Mouse (Mus musculus): ENCODE measurements around the gene Igll1. TPM values are rescaled to one million over a fixed set of nuclear protein-coding genes. Genes with fewer than 3 reads are reported as not detected.
"Not testable (repeated sequence)": the region's sequence is repeated elsewhere in the genome, so short reads cannot be mapped to it uniquely, and the experiment has no call there.

Igll1 gene
- polyA plus RNA-seq, 1 experiment from 2014 or later, result not detected

DNA sequence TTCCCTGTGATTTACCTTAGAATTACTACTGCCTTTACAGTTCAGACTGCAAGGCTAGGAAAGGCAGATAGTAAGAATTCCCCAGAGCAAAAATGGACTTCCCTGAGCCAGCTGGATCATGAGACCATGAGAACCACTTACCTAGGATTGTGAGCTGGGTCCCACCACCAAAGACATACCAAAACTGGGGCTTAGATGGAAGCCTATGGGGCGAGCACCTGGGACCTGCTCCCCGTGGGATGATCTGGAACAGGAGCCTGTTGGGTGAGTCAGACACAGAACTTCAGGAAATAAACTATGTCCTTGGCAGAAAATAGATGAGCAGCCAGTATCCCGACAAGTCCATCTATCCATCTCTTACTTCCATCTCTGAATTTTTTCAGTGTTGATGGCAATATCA, 1.5 kb downstream of the Igll1 start:
- ATAC-seq (replicated peaks; ENCODE audit: insufficient number of reproducible peaks, low FRiP score, low TSS enrichment), result no peak
- no peaks in the 10 kb centered on the region for H3K27me3 ChIP-seq (ENCODE audit: control insufficient read depth, insufficient read depth, low read length)
- 64% methylated on average over 3 of the region's 3 CpGs for whole genome bisulfite sequencing (ENCODE audit: insufficient replicate concordance)
- no peaks in the 10 kb centered on the region for H3K36me3 ChIP-seq (ENCODE audit: control insufficient read depth, insufficient read depth, low read length)
- H3K4me2 ChIP-seq, result no peak overlapping the region
- H3K4me3 ChIP-seq (ENCODE audit: low read depth, low read length), result no peak overlapping the region
- no peaks in the 10 kb centered on the region for H3K4me1 ChIP-seq (ENCODE audit: control insufficient read depth, insufficient read depth, low read length)
- no peak overlapping the region for H3K27ac ChIP-seq (ENCODE audit: low read depth, low read length)
- H3K9ac ChIP-seq (ENCODE audit: low read depth, low read length), result no peak overlapping the region
- no peaks in the 10 kb centered on the region for H3K9me3 ChIP-seq (replicated peaks; ENCODE audit: control insufficient read depth, low read length)

GRCm38 (mm10) chr16:16856731-16857476, 6.9 kb downstream of the Igll1 start:
- Histone ChIP-seq H3K4me1 (ENCODE audit: control insufficient read depth, insufficient read depth, low read length) (no peaks in the 10 kb centered on the region), H3K9ac (ENCODE audit: low read depth, low read length) (no peak overlapping the region), H3K4me3 (ENCODE audit: low read depth, low read length) (no peak overlapping the region), H3K27me3 (ENCODE audit: control insufficient read depth, insufficient read depth, low read length) (no peaks in the 10 kb centered on the region), H3K9me3 (replicated peaks; ENCODE audit: control insufficient read depth, low read length) (no peaks in the 10 kb centered on the region), H3K4me2 (no peak overlapping the region), H3K27ac (ENCODE audit: low read depth, low read length) (no peak overlapping the region), H3K36me3 (ENCODE audit: control insufficient read depth, insufficient read depth, low read length) (no peaks in the 10 kb centered on the region)
- 65% methylated on average over 13 of the region's 13 CpGs for WGBS (ENCODE audit: insufficient replicate concordance)
- ATAC-seq (replicated peaks; ENCODE audit: insufficient number of reproducible peaks, low FRiP score, low TSS enrichment), result no peak

- H3K36me3 ChIP-seq (ENCODE audit: control insufficient read depth, insufficient read depth, low read length); H3K27me3 ChIP-seq (ENCODE audit: control insufficient read depth, insufficient read depth, low read length); ATAC-seq (replicated peaks; ENCODE audit: insufficient number of reproducible peaks, low FRiP score, low TSS enrichment); H3K9me3 ChIP-seq (replicated peaks; ENCODE audit: control insufficient read depth, low read length); H3K4me3 ChIP-seq (ENCODE audit: low read depth, low read length); H3K27ac ChIP-seq (ENCODE audit: low read depth, low read length); H3K9ac ChIP-seq (ENCODE audit: low read depth, low read length); H3K4me1 ChIP-seq (ENCODE audit: control insufficient read depth, insufficient read depth, low read length); H3K4me2 ChIP-seq: not testable (repeated sequence)
- WGBS (ENCODE audit: insufficient replicate concordance), result 80% methylated on average over 9 of the region's 9 CpGs
Observed at GRCm38 (mm10) chr16:16856054-16856453, 7.7 kb downstream of the Igll1 start.

DNA sequence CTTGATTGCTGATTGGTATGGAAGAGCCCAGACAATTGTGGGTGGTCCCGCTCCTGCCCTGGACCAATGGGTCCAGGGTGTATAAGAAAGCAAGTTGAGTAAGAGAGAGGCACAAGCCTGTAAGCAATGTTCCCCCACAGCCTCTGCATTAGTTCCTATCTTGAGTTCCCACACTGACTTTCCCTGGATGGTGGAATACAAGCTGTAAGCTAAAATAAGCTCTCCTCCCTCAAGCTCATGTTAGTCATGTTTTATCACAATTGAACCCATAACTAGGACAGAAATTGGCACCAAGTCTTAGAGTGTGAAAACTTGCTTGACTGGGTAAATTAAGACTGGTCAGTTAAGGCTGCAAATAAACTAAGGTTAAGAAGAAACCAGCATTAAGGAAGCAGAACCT, 8.2 kb downstream of the Igll1 start:
- Histone ChIP-seq H3K4me3 (ENCODE audit: low read depth, low read length) (no peak overlapping the region), H3K27ac (ENCODE audit: low read depth, low read length) (no peak overlapping the region), H3K9me3 (replicated peaks; ENCODE audit: control insufficient read depth, low read length) (no peaks in the 10 kb centered on the region), H3K4me2 (no peak overlapping the region), H3K4me1 (ENCODE audit: control insufficient read depth, insufficient read depth, low read length) (no peaks in the 10 kb centered on the region), H3K9ac (ENCODE audit: low read depth, low read length) (no peak overlapping the region), H3K36me3 (ENCODE audit: control insufficient read depth, insufficient read depth, low read length) (no peaks in the 10 kb centered on the region), H3K27me3 (ENCODE audit: control insufficient read depth, insufficient read depth, low read length) (no peaks in the 10 kb centered on the region)
- WGBS (ENCODE audit: insufficient replicate concordance), result 77% methylated on average over 1 of the region's 1 CpGs
- no peak for ATAC-seq (replicated peaks; ENCODE audit: insufficient number of reproducible peaks, low FRiP score, low TSS enrichment)

- WGBS (ENCODE audit: insufficient replicate concordance), result 27% methylated on average over 6 of the region's 6 CpGs
- no peak for ATAC-seq (replicated peaks; ENCODE audit: insufficient number of reproducible peaks, low FRiP score, low TSS enrichment)
- H3K9me3 ChIP-seq (replicated peaks; ENCODE audit: control insufficient read depth, low read length), result no peaks in the 10 kb centered on the region
- no peaks in the 10 kb centered on the region for H3K27me3 ChIP-seq (ENCODE audit: control insufficient read depth, insufficient read depth, low read length)
- H3K36me3 ChIP-seq (ENCODE audit: control insufficient read depth, insufficient read depth, low read length), result no peaks in the 10 kb centered on the region
- H3K4me2 ChIP-seq, result no peak overlapping the region
- no peak overlapping the region for H3K4me3 ChIP-seq (ENCODE audit: low read depth, low read length)
- H3K27ac ChIP-seq (ENCODE audit: low read depth, low read length), result no peak overlapping the region
- H3K4me1 ChIP-seq (ENCODE audit: control insufficient read depth, insufficient read depth, low read length), result no peaks in the 10 kb centered on the region
- no peak overlapping the region for H3K9ac ChIP-seq (ENCODE audit: low read depth, low read length)
Observed at GRCm38 (mm10) chr16:16854836-16855235, 8.9 kb downstream of the Igll1 start.

GRCm38 (mm10) chr16:16852411-16852810, 11.4 kb downstream of the Igll1 start:
- H3K9me3 ChIP-seq (replicated peaks; ENCODE audit: control insufficient read depth, low read length), result no peaks in the 10 kb centered on the region
- no peak overlapping the region for H3K4me2 ChIP-seq
- ATAC-seq (replicated peaks; ENCODE audit: insufficient number of reproducible peaks, low FRiP score, low TSS enrichment), result no peak
- no peaks in the 10 kb centered on the region for H3K27me3 ChIP-seq (ENCODE audit: control insufficient read depth, insufficient read depth, low read length)
- no peak overlapping the region for H3K4me3 ChIP-seq (ENCODE audit: low read depth, low read length)
- H3K4me1 ChIP-seq (ENCODE audit: control insufficient read depth, insufficient read depth, low read length), result no peaks in the 10 kb centered on the region
- no peaks in the 10 kb centered on the region for H3K36me3 ChIP-seq (ENCODE audit: control insufficient read depth, insufficient read depth, low read length)
- WGBS (ENCODE audit: insufficient replicate concordance), result 76% methylated on average over 3 of the region's 3 CpGs
- no peak overlapping the region for H3K27ac ChIP-seq (ENCODE audit: low read depth, low read length)
- no peak overlapping the region for H3K9ac ChIP-seq (ENCODE audit: low read depth, low read length)

DNA sequence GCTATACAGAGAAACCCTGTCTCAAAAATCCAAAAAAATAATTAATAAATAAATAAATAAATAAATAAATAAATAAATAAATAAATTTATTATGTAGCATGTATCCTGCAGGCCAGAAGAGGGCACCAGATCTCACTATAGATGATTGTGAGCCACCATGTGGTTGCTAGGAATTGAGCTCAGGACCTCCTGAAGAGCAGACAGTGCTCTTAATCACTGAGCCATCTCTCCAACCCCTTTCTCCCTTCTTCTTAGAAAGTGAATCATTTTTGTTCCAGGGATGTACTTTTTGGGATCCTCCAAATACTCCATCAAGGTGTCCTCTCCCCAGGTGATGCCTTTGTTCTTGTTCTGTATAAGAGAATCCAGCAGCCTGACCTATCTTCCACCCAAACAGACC, 14.6 kb downstream of the Igll1 start:
- Histone ChIP-seq H3K27me3 (ENCODE audit: control insufficient read depth, insufficient read depth, low read length) (no peaks in the 10 kb centered on the region), H3K4me2 (no peak overlapping the region), H3K4me1 (ENCODE audit: control insufficient read depth, insufficient read depth, low read length) (no peaks in the 10 kb centered on the region), H3K9me3 (replicated peaks; ENCODE audit: control insufficient read depth, low read length) (no peaks in the 10 kb centered on the region), H3K9ac (ENCODE audit: low read depth, low read length) (no peak overlapping the region), H3K27ac (ENCODE audit: low read depth, low read length) (no peak overlapping the region), H3K36me3 (ENCODE audit: control insufficient read depth, insufficient read depth, low read length) (no peaks in the 10 kb centered on the region), H3K4me3 (ENCODE audit: low read depth, low read length) (no peak overlapping the region)
- ATAC-seq (replicated peaks; ENCODE audit: insufficient number of reproducible peaks, low FRiP score, low TSS enrichment), result no peak

DNA sequence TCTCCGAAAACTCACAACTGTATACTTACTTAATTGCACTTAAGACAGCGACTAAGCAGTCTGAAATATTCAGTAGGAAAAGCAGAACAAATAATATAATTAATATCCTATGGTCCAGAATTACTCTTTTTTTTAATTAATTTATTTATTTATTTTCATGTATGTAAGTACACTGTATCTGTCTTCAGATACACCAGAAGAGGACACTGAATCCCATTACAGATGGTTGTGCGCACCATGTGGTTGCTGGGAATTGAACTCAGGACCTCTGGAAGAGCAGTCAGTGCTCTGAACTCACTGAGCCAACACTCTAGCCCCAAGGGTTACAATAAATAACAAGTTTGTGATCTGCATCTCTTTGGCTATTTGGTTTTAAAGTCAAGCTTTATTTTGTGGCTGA, 34.1 kb downstream of the Igll1 start:
- H3K4me1 ChIP-seq (ENCODE audit: control insufficient read depth, insufficient read depth, low read length), result no peaks in the 10 kb centered on the region
- H3K27ac ChIP-seq (ENCODE audit: low read depth, low read length), result no peak overlapping the region
- H3K36me3 ChIP-seq (ENCODE audit: control insufficient read depth, insufficient read depth, low read length), result no peaks in the 10 kb centered on the region
- H3K27me3 ChIP-seq (ENCODE audit: control insufficient read depth, insufficient read depth, low read length), result no peaks in the 10 kb centered on the region
- no peaks in the 10 kb centered on the region for H3K9me3 ChIP-seq (replicated peaks; ENCODE audit: control insufficient read depth, low read length)
- H3K9ac ChIP-seq (ENCODE audit: low read depth, low read length), result no peak overlapping the region
- no peak overlapping the region for H3K4me3 ChIP-seq (ENCODE audit: low read depth, low read length)
- peak overlapping the region; percentile 87 for H3K4me2 ChIP-seq
- 78% methylated on average over 3 of the region's 3 CpGs for WGBS (ENCODE audit: insufficient replicate concordance)
- ATAC-seq (replicated peaks; ENCODE audit: insufficient number of reproducible peaks, low FRiP score, low TSS enrichment), result no peak

All from heart, embryonic 11.5 days (tissue).